Mouse (Mus musculus): Measurements from ENCODE around the gene Ttc7.

Ttc7 gene

GRCm38 (mm10) chr17:87337683-87338082 lies 55.0 kb downstream of the Ttc7 start:
- no peak for DNase-seq (ENCODE audit: low spot score)

- DNase-seq (ENCODE audit: low spot score): no peak
Observed at GRCm38 (mm10) chr17:87339122-87339521, 56.4 kb downstream of the Ttc7 start.

GRCm38 (mm10) chr17:87343060-87343703 lies 60.5 kb downstream of the Ttc7 start:
- DNase-seq (ENCODE audit: low spot score): no peak

- DNase-seq (ENCODE audit: low spot score): no peak
Observed at GRCm38 (mm10) chr17:87344441-87345251, 62.0 kb downstream of the Ttc7 start.

GRCm38 (mm10) chr17:87345252-87345593 lies 62.5 kb downstream of the Ttc7 start:
- DNase-seq (ENCODE audit: low spot score): no peak

GRCm38 (mm10) chr17:87348353-87348752 lies 65.7 kb downstream of the Ttc7 start:
- DNase-seq (ENCODE audit: low spot score): no peak

GRCm38 (mm10) chr17:87349069-87349468 lies 66.4 kb downstream of the Ttc7 start:
- no peak for DNase-seq (ENCODE audit: low spot score)

GRCm38 (mm10) chr17:87349575-87349974 lies 66.9 kb downstream of the Ttc7 start:
- DNase-seq (ENCODE audit: low spot score): no peak

GRCm38 (mm10) chr17:87350471-87351240 lies 68.0 kb downstream of the Ttc7 start:
- no peak for DNase-seq (ENCODE audit: low spot score)

- no peak for DNase-seq (ENCODE audit: low spot score)
Observed at GRCm38 (mm10) chr17:87351241-87352105, 68.8 kb downstream of the Ttc7 start.

- DNase-seq (ENCODE audit: low spot score): no peak
Observed at GRCm38 (mm10) chr17:87352106-87352897, 69.6 kb downstream of the Ttc7 start.

- no peak for DNase-seq (ENCODE audit: low spot score)
Observed at GRCm38 (mm10) chr17:87352898-87353225, 70.2 kb downstream of the Ttc7 start.

- DNase-seq (ENCODE audit: low spot score): no peak
Observed at GRCm38 (mm10) chr17:87353745-87354320, 71.1 kb downstream of the Ttc7 start.

GRCm38 (mm10) chr17:87355456-87355855 lies 72.8 kb downstream of the Ttc7 start:
- no peak for DNase-seq (ENCODE audit: low spot score)

GRCm38 (mm10) chr17:87356261-87356660 lies 73.6 kb downstream of the Ttc7 start:
- DNase-seq (ENCODE audit: low spot score): no peak

GRCm38 (mm10) chr17:87357506-87357905 lies 74.8 kb downstream of the Ttc7 start:
- no peak for DNase-seq (ENCODE audit: low spot score)

GRCm38 (mm10) chr17:87361132-87361531 lies 78.4 kb downstream of the Ttc7 start:
- DNase-seq (ENCODE audit: low spot score): no peak

- DNase-seq (ENCODE audit: low spot score): no peak
Observed at GRCm38 (mm10) chr17:87364108-87364507, 81.4 kb downstream of the Ttc7 start.

GRCm38 (mm10) chr17:87365268-87365667 lies 82.6 kb downstream of the Ttc7 start:
- DNase-seq (ENCODE audit: low spot score): no peak

- DNase-seq (ENCODE audit: low spot score): no peak
Observed at GRCm38 (mm10) chr17:87366520-87366919, 83.8 kb downstream of the Ttc7 start.

GRCm38 (mm10) chr17:87367228-87367627 lies 84.5 kb downstream of the Ttc7 start:
- no peak for DNase-seq (ENCODE audit: low spot score)

Data from left cerebral cortex, adult 11 months (tissue).